Mouse (Mus musculus): Measurements from ENCODE around the gene Rad9b.

Rad9b gene

GRCm38 (mm10) chr5:122353807-122354491, at the start of gene Rad9b, which contains the start of gene Vps29:
Gene Rad9b (minus strand): TSS chr5:122354233.
Gene Vps29 (plus strand): TSS chr5:122354369.
- DNase-seq (ENCODE audit: low read depth in 1 of 2, low spot score in 2 of 2) = peak; percentile 88 to 94

GRCm38 (mm10) chr5:122403362-122403761, 49.3 kb upstream of the Rad9b start:
- no peak for DNase-seq (ENCODE audit: low read depth in 1 of 2, low spot score in 2 of 2)

- no peak for DNase-seq (ENCODE audit: low read depth in 1 of 2, low spot score in 2 of 2)
Observed at GRCm38 (mm10) chr5:122402772-122403171, 48.7 kb upstream of the Rad9b start.

- DNase-seq (ENCODE audit: low read depth in 1 of 2, low spot score in 2 of 2) = no peak
Observed at GRCm38 (mm10) chr5:122402160-122402559, 48.1 kb upstream of the Rad9b start.

- DNase-seq (ENCODE audit: low read depth in 1 of 2, low spot score in 2 of 2) = no peak
Observed at GRCm38 (mm10) chr5:122401303-122401640, 47.2 kb upstream of the Rad9b start.

- no peak for DNase-seq (ENCODE audit: low read depth in 1 of 2, low spot score in 2 of 2)
Observed at GRCm38 (mm10) chr5:122400628-122401302, 46.7 kb upstream of the Rad9b start.

GRCm38 (mm10) chr5:122399871-122400270, 45.8 kb upstream of the Rad9b start:
- no peak for DNase-seq (ENCODE audit: low read depth in 1 of 2, low spot score in 2 of 2)

GRCm38 (mm10) chr5:122397495-122397894, 43.5 kb upstream of the Rad9b start:
- no peak for DNase-seq (ENCODE audit: low read depth in 1 of 2, low spot score in 2 of 2)

GRCm38 (mm10) chr5:122396791-122397190, 42.8 kb upstream of the Rad9b start:
- no peak for DNase-seq (ENCODE audit: low read depth in 1 of 2, low spot score in 2 of 2)

GRCm38 (mm10) chr5:122393887-122394286, 39.9 kb upstream of the Rad9b start:
- DNase-seq (ENCODE audit: low read depth in 1 of 2, low spot score in 2 of 2) = peak in 1 of 2 experiments; percentile 68

- DNase-seq (ENCODE audit: low read depth in 1 of 2, low spot score in 2 of 2) = peak in 1 of 2 experiments; percentile 25
Observed at GRCm38 (mm10) chr5:122392227-122393004, 38.4 kb upstream of the Rad9b start.

- DNase-seq (ENCODE audit: low read depth in 1 of 2, low spot score in 2 of 2) = peak; percentile 69 to 87
Observed at GRCm38 (mm10) chr5:122391786-122392180, 37.8 kb upstream of the Rad9b start, which contains the start of gene Arpc3. Gene Arpc3 (plus strand): TSS chr5:122391878.

- DNase-seq (ENCODE audit: low read depth in 1 of 2, low spot score in 2 of 2) = no peak
Observed at GRCm38 (mm10) chr5:122391178-122391785, 37.2 kb upstream of the Rad9b start.

- DNase-seq (ENCODE audit: low read depth in 1 of 2, low spot score in 2 of 2) = no peak
Observed at GRCm38 (mm10) chr5:122390671-122391070, 36.6 kb upstream of the Rad9b start.

- DNase-seq (ENCODE audit: low read depth in 1 of 2, low spot score in 2 of 2) = no peak
Observed at GRCm38 (mm10) chr5:122390006-122390405, 36.0 kb upstream of the Rad9b start.

- peak; percentile 49 to 50 for DNase-seq (ENCODE audit: low read depth in 1 of 2, low spot score in 2 of 2)
Observed at GRCm38 (mm10) chr5:122379374-122380155, 25.5 kb upstream of the Rad9b start.

GRCm38 (mm10) chr5:122378171-122378570, 24.1 kb upstream of the Rad9b start:
- no peak for DNase-seq (ENCODE audit: low read depth in 1 of 2, low spot score in 2 of 2)

GRCm38 (mm10) chr5:122377101-122377833, 23.2 kb upstream of the Rad9b start:
- no peak for DNase-seq (ENCODE audit: low read depth in 1 of 2, low spot score in 2 of 2)

- DNase-seq (ENCODE audit: low read depth in 1 of 2, low spot score in 2 of 2) = no peak
Observed at GRCm38 (mm10) chr5:122372878-122373277, 18.8 kb upstream of the Rad9b start.

All from monocyte, adult 2 months (primary cell).